Mouse (Mus musculus) kidney, adult 2 months (tissue): ENCODE measurements around the gene Syndig1l.

Source experiments
- CTCF ChIP-seq: fragments of 200-500 bp; conservative IDR thresholded peaks from 2 replicates; pipeline ENCODE4 v1.5.1; 2011; ENCODE audit warnings: low read depth, mild to moderate bottlenecking, control low read depth, low read length, moderate library complexity, mixed read lengths; ENCODE audit not compliant: insufficient read depth, insufficient read length
- POLR2A ChIP-seq: fragments of 200-500 bp; IDR thresholded peaks from one replicate; pipeline ENCODE4 v1.6.1; 2011; ENCODE audit warnings: low read depth, low read length, control low read depth

GRCm38 (mm10) chr12:84640654-84641053, 58.0 kb downstream of the Syndig1l start, which contains the start of gene Vrtn:
- no peak for TF ChIP-seq POLR2A
- TF ChIP-seq CTCF, result no peak
